Mouse (Mus musculus) thymus, adult 2 months (tissue): ENCODE measurements around the gene Stmn1. TPM values are rescaled to one million over a fixed set of nuclear protein-coding genes. Genes with fewer than 3 reads are reported as not detected.

Source experiments
- DNase-seq: peaks from one replicate; pipeline ENCODE4 v3.0.0; 2021
- H3K27ac ChIP-seq: fragments of 200-500 bp; 2 replicates; pipeline ENCODE4 v1.5.1; 2012; ENCODE audit warnings: low read length, control low read depth; ENCODE audit not compliant: control insufficient read depth, insufficient read depth
- H3K27me3 ChIP-seq: fragments of 200-500 bp; 2 replicates; pipeline ENCODE4 v1.6.1; 2012; ENCODE audit warnings: mild to moderate bottlenecking, low read length, moderate library complexity, mixed read lengths; ENCODE audit not compliant: control insufficient read depth, insufficient read depth
- H3K36me3 ChIP-seq: fragments of 200-500 bp; 2 replicates; pipeline ENCODE4 v1.6.1; 2012; ENCODE audit warnings: mild to moderate bottlenecking, low read length, moderate library complexity; ENCODE audit not compliant: control insufficient read depth, insufficient read depth
- H3K4me1 ChIP-seq: fragments of 200-500 bp; replicated peaks from 2 replicates; pipeline ENCODE4 v1.6.1; 2012; ENCODE audit warnings: low read length; ENCODE audit not compliant: control insufficient read depth, insufficient read depth
- H3K4me3 ChIP-seq: fragments of 200-500 bp; 2 replicates; pipeline ENCODE4 v1.5.1; 2012; ENCODE audit warnings: mild to moderate bottlenecking, low read length, control low read depth, moderate library complexity; ENCODE audit not compliant: control insufficient read depth, insufficient read depth
- CTCF ChIP-seq: fragments of 200-500 bp; IDR thresholded peaks from 2 replicates; pipeline ENCODE4 v1.5.1; 2012; ENCODE audit warnings: mild to moderate bottlenecking, control low read depth, low read length, moderate library complexity, borderline replicate concordance; ENCODE audit not compliant: control insufficient read depth, poor library complexity, insufficient read depth; ENCODE audit errors: extremely low read depth
- POLR2A ChIP-seq: fragments of 200-500 bp; IDR thresholded peaks from 2 replicates; pipeline ENCODE4 v1.6.1; 2012; ENCODE audit warnings: mild to moderate bottlenecking, low read length, control low read depth, moderate library complexity; ENCODE audit not compliant: control insufficient read depth, poor library complexity, insufficient read depth; ENCODE audit errors: extremely low read depth
- WGBS: fragments of 180-500 bp; shearing (Covaris S2); methylation state at CpG from one replicate; pipeline ENCODE4 v1.1.7; 2018; 5-methylcytosine and 5-hydroxymethylcytosine counted together
- polyA plus RNA-seq: library from polyadenylated mRNA; depleted of rRNA; stranded (reverse); fragments of >200 nt; gene quantifications from 2 replicates; pipeline ENCODE4 v1.2.3, GENCODE M21; 2012

The Stmn1 gene
- polyA plus RNA-seq, 1 experiment, result 134 TPM

GRCm38 (mm10) chr4:134457130-134457825 lies 10.8 kb upstream of the Stmn1 start:
- Histone ChIP-seq H3K4me3 (no peak overlapping the region), H3K27ac (no peak overlapping the region), H3K4me1 (peaks cover 33% of the 10 kb centered on the region), H3K27me3 (no peaks in the 10 kb centered on the region), H3K36me3 (no peaks in the 10 kb centered on the region)
- no peak for DNase-seq
- WGBS, result 86% methylated on average over 7 of the region's 7 CpGs
- TF ChIP-seq POLR2A, result no peak
- no peak for TF ChIP-seq CTCF

DNA sequence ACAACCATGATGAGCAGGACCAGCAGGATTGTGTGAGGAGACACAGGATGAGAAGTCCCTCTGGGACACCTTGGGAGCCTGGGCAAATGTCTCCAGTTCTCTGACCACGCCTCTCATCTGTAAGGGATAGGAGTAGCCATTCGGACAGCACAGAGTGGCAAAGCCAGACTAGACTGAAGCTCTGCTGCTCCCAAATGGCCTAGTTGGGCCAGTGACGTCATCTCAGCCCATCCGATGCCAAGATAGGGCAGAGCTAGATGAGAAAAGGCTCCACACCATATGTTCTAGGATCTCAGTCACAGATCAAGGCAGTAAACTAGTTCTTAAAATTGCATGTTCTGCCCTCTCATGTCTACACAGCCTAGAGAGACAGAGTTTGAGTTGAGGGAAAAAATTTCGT lies 9.3 kb upstream of the Stmn1 start:
- TF ChIP-seq POLR2A (no peak), CTCF (no peak)
- no peak for DNase-seq
- H3K27ac ChIP-seq, result no peak overlapping the region
- H3K4me3 ChIP-seq, result no peak overlapping the region
- no peaks in the 10 kb centered on the region for H3K27me3 ChIP-seq
- H3K36me3 ChIP-seq, result no peaks in the 10 kb centered on the region
- 94% methylated on average over 5 of the region's 5 CpGs for WGBS
- peaks cover 33% of the 10 kb centered on the region for H3K4me1 ChIP-seq

- DNase-seq, result peak; percentile 51
- WGBS, result 7% methylated on average over 10 of the region's 10 CpGs
- Histone ChIP-seq H3K27me3 (no peaks in the 10 kb centered on the region), H3K27ac (peak overlapping the region; percentile 82), H3K4me1 (peaks cover 29% of the 10 kb centered on the region), H3K36me3 (no peaks in the 10 kb centered on the region), H3K4me3 (no peak overlapping the region)
- no peak for TF ChIP-seq CTCF
- no peak for TF ChIP-seq POLR2A
These were observed 7.8 kb upstream of the Stmn1 start for GRCm38 (mm10) chr4:134460277-134460676.

- TF ChIP-seq POLR2A (no peak), CTCF (no peak)
- Histone ChIP-seq H3K36me3 (no peaks in the 10 kb centered on the region), H3K4me3 (no peak overlapping the region), H3K27ac (no peak overlapping the region), H3K4me1 (peaks cover 30% of the 10 kb centered on the region), H3K27me3 (no peaks in the 10 kb centered on the region)
- 77% methylated on average over 5 of the region's 5 CpGs for WGBS
- no peak for DNase-seq
These were observed 6.9 kb upstream of the Stmn1 start for GRCm38 (mm10) chr4:134461252-134461651.

DNA sequence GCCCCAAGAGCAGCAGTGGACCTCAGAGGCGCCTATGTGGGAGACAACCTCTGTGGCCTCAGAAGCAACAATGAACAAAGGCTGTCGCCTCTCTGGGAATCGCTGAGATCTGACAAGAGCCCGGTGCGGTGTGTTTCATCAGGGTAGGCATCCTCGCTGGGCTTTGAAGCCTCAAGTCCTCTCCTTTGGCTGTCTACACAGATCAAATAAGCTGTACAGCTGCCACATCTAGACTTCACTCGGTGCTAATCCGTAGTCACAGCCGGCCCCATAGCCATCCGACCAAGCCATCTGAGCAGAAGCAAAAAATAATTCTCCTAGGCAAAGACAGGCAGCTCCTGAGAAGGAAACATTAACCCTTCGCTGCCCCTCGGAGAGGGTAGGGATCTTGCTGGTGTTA lies 2.3 kb upstream of the Stmn1 start:
- Histone ChIP-seq H3K27me3 (no peaks in the 10 kb centered on the region), H3K27ac (no peak overlapping the region), H3K36me3 (peaks cover under 1% of the 10 kb centered on the region), H3K4me1 (peaks cover 18% of the 10 kb centered on the region), H3K4me3 (no peak overlapping the region)
- no peak for TF ChIP-seq CTCF
- TF ChIP-seq POLR2A, result no peak
- WGBS, result 27% methylated on average over 12 of the region's 12 CpGs
- no peak for DNase-seq

DNA sequence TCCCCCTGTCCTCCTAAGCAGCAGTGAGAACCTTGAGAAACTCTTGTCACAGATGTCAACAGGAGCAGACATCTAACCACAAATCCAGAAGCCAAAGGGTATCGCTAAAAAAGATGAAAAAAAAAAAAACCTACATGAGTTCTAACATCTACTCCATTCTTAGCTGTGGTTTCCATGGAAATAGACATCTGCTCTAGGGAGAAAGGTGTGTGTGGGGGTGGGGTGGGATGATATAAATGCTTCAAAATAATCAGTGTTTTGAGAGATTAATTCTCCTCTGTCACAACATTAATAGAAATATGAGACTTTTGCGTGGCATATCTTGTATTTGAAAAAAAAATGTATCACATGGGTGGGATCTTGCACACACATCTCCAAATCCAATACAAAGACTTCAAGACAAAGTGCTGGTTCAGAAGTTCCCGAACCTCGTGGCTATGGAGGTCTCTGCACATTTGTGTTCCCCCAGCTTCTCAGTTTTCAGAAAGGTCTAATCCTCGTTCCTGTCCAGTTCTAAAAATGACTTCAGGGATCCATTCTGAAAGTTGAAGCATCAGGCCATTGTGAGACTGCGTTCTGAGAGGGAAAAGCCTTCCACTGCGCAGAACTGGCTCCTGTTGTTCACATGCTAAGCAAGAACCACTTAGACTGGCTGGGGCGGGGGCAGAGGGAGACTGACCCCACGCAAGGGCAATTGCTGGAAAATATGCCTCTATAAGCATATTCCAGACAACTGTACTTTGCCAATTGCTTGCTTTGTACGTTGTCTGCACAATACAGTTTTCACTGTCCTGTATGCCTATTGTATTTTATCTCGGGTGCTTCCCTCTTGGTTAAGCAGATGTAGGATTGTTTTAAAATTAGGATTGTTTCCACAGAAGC lies 1.5 kb upstream of the Stmn1 start:
- H3K4me3 ChIP-seq, result no peak overlapping the region
- 62% methylated on average over 11 of the region's 11 CpGs for WGBS
- H3K36me3 ChIP-seq, result peaks cover 8% of the 10 kb centered on the region
- no peak for DNase-seq
- no peak overlapping the region for H3K27ac ChIP-seq
- H3K27me3 ChIP-seq, result no peaks in the 10 kb centered on the region
- H3K4me1 ChIP-seq, result peaks cover 18% of the 10 kb centered on the region
- TF ChIP-seq POLR2A (no peak), CTCF (no peak)
